Mouse (Mus musculus): ENCODE results near the gene Myef2.
"Not testable (repeated sequence)": the region's sequence is repeated elsewhere in the genome, so short reads cannot be mapped to it uniquely, and the experiment has no call there.

Myef2 gene

DNA sequence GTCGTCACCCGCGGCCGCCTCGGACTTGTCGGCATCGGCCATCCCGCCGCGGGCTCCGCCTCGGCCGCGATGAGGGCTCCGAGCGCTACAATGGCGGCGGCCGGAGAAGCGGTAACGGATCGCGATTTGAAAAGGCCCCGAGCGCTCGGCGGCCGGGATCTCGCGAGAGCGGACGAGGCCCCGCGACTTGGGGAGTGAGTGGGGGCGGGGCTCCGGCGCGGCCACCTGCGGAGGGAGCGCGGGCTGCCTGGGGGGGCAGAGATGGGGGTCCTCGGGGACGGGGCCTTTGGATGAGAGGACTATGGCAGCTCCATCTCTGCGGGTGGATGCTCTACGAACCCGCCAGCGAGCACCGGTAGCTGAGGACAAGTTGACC is at the start of gene Myef2:
Myef2 (minus strand) TSS at position 185 of the 376 bp plus-strand sequence.
- peak; percentile 79 for DNase-seq

DNA sequence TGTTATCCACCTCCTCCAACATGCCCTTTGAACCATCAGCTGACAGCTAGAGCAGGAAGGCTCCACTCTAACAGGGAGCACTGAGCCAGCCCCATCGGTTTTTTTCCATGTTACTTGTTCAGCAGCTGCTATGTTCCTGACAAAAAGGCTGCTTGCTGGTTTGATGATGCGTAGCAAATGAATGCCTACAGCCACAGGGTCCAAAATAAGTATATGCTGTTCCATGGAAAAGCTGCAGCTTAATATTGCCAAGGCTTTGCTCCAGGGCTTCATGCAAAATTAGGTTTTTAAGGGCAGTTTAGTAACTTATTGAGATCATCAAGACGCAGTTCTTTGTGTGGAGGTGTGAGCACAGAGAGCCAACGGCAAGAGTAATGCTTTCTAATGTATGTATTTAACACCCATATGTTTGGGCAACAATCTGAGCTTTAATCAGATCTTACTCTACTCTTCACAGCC is 38.6 kb upstream of the Myef2 start:
- DNase-seq, result no peak

DNA sequence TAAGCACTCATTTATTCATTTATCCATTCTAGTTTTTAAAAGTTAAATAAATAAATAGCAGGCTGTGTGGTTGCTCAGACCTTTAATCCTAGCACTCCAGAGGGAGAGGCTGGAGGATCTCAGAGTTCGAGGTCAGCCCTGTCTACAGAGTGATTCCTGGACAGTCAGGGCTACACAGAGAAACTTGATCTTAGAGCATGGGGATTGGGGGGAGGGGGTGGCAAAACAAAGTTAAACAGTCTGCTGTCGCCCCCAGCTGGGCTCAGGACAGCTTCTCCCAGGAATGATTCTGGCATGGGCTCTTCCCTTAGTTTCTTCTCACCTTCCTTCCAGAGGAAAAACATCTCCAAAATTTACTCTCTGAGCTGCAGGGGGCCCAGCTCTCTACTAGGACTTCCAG is 32.0 kb upstream of the Myef2 start:
- DNase-seq, result no peak

DNA sequence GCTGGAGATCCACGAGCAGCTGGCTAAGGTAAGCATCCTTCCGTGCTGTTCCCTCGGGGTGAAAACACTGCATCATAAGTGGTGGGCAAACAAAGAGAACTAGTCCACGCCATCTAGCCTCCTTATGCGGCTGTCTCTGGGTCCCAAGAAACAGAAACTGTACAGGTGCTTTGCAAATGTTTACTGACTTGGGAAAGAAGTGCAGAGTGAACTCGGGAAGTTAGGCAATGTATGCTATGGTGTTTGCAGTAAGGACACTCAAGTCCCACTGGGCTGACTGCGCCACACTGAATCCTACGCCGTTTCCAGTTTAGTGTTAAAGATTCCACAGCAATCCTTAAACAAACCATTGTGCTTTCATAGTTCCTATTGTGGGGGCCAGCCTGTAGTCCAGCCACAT is 30.8 kb upstream of the Myef2 start:
- DNase-seq, result no peak

DNA sequence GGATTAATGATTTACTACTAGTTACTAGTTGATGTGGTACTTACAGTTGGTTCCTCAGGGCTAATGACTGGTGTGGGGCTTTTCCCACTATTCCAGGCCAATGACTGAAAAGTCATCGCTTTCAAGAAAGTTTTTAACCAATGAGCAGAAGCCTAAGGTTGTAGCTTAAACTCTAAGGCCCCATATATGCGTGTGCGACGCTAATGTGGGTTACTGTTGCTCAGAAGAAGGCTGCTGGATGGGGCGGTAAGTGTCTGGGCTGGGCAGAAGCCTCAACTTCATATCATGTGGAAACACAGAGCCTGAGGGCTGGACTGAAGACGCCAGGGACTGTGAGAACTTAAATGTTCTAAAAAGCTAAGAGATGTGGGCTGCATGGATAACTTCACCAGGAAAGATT is 28.9 kb upstream of the Myef2 start, which contains the start of gene Slc12a1:
Slc12a1 (plus strand) TSS at position 118 of the 400 bp plus-strand sequence.
- DNase-seq, result no peak

DNA sequence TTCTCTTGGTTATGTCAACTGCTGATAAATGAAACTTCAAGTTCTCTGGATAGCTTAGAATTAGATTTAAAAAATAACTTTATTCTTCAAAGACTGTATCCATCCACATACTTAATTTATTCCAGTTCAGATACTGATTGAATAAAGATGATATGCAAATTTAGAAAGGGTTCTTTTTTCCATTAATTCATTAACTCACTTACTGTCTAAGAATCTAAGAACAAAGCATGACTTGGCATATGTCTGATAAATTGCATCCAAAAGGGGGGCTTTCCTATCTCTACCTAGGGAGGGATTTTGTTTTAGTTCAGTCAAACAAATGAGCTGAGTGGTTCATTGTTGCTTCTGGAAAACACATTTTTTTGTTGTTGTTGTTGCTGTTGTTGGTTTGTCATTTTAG is 18.9 kb upstream of the Myef2 start:
- no peak for DNase-seq

DNA sequence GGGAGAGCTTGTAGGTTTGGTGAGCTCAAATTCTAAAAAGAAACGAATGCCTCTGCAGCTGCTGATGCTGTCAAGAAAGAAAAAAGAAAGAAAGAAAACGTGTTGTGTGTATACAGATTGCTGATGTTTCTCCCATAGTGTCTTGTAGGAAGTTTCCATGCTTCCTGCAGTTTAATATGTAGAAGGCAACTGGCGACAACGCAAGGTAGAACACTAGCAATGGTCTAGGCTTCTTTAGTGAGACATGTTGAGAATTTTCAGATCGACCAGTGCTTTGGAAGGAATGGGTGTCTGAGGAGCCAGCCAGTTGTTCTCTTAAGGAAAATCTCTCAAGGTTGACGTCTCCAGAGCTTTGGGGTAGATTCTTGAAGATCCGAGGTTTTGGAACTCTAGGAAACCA is 13.4 kb upstream of the Myef2 start:
- no peak for DNase-seq

DNA sequence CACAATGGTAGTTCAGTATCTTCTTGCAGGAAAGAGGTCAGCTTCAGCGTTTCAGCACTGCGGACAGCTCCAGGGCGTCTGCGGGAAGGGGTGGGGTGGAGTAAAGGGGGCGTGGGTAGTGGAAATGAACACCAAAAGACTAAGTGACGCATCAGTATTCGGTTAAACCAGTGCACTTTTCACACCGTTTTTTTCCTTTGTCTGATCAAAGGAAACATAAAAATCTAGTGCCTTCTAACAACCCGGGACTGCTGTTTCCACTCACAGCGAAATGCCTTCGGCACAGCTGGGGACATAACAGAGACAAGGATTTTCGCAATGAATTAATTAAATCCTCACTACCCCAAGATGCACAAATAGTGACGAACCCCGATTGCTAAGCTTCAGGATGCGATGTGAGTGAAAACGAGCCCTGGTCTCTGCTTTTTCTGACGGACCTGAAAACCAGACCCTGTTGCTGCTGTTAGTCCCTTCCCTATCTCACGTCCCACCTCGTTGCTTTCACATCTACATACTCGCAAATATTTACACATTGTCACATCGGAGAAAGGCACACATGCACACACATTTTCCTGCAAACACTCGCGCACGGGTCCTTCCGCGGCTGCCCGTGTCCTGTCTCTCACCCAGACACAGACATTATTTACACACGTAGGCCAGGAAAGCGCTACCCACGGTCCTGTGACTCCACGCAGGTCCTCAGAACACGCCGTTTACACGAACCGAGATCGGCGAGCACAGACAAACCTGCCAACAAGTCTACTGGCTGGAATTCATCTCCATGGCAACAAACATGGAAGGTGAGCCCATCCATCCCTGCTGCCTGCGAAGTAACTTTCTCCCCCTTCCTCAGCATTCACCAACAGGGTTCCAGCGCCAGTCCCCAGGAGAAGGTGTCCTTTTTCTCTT is 12.7 kb upstream of the Myef2 start, which contains the start of gene Ctxn2:
Ctxn2 (plus strand) TSS at position 790 of the 909 bp plus-strand sequence.
- DNase-seq, result peak; percentile 46

DNA sequence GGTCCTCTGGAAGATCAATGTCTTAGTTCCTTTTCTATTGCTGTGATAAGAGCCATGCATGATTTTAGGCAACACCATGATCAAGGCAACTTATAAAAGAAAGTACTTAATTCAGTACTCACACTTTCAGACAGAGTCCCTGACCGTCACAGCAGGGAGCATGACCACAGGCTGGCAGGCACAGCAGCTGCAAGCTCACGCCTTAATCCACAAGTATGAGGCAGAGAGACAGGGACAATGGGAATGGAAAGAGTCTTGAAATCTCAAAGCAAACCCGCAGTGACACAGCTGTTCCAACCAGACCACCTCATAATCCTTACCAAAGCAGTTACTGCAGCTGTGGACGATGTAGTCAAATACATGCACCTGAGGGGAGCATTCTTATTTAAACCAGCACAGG is 10.7 kb upstream of the Myef2 start:
- DNase-seq, result no peak

DNA sequence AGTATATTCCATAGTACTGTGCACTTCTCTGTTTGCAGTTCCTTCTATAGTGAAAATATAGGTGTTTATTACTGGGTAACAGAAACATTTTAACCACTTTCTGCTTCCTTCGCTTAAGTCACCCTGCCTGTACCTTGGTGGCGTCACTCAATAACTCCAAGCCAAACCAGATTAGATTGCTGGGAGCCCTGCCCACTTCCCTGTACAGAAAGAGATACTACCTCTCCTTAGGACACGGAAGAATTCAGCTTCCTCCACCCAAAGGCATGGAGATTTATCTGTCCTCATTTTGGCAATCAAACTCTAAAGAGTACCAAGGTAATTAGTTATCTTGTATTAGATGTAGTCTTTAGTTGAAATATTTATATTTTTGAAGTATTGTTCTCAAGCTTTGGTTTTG is 3.3 kb upstream of the Myef2 start:
- DNase-seq, result no peak

DNA sequence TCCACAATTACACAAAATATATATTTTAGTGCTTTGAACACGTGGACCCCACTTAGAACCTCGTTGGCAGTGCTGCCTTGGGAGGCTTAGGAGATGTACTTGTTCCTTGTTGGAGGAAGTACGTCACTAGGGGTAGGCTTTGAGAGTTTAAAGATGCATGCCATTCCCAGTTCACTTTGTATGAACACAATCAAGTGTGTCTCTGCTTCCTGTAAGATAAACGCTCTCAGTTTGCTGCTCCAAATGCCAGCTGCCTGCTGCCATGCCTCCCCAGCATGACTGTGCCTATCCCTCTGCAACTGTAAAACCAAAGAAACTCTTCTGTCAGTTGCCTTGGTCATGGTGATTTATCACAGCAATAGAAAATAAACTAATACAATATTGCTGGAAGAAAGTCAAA is 2.4 kb upstream of the Myef2 start:
- no peak for DNase-seq

DNA sequence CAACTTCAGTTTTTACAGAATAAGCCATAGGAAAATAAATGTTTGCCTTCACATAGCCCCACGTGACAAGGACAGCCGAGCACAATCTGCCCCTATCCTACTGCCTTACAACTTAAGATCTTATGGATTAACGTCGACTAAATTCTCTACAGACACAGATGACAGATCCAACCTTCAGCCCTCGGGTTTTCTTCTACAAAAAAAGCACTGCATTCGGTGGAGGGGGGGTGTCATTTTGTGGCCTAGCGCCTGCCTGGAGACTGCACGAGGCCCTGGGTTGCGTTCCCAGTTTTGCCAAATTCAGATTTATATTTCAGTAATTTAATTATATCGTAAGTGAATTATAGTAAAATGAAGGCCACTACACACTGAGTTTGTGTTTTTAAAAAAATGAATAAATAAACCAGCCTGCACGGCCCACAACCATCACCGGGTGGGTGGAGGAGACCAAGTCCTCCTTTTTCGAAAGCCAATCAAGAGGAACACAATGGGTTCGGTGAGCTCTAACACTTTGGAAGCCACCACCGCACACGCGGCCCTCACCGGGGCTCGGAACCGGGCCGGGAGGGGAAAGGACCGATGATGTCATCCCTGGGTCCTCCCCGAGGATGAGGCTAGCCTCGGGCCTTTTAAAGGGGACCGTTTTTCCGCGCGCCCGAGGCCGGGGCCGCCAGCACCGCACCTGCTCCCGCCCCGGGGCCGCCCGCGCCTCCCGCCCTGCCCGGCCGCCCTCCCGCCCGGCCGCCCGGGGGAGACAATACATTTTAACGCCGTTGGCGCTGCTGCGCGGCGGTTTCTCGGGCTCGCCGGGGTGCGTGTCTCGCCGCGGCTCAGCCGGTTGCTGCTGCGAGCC is 611 bp downstream of the Myef2 start:
- peak; percentile 75 for DNase-seq

DNA sequence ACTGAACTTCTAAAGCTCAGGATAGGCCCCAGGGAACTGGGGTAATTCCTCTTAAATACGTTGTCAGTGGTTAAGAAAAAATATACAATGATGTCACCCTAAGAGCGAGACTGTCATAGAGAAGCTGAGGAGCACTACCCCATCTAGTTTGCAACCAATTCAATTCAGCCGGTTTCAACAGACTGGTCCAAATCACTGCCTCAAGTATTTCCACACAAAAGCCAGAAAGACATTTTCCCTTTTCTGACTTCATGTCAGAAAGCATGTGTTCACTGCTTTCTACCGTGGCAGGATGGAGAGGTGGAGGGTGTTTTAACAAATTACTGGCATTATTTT is 1.2 kb downstream of the Myef2 start:
- peak; percentile 34 for DNase-seq

DNA sequence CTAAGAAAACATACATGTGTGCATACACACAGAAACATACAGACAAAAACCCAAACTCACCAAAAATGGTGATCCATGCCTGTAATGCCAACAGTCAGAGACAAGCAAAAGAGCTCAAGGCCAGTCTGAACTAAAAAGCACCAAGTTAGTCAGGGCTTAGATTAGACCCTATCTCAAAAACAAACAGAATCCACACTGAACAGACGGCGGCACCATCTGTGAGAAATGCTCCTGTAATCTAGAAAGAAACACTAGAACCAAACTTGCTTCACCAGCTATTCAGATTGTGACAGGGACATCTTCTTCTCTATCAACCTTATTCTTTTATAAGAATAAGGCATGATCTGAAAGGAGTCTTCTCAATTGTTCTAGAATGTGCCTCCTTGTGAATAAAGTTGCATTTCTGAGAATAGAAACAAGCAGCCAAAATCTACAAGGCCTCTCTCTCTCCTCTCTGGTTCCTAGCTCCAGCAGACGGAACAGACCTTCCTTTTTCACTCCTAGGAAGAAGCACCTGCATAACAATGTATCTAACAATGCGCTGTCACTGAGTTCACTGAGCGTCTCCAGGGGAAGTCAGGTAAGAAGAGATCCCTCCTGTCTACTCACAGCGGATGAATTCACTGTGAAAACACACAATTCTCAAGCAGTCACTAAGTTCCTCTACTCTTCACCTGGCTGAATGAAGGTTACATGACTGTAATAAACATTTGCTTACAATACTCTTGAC is 3.9 kb downstream of the Myef2 start:
- DNase-seq, result no peak

DNA sequence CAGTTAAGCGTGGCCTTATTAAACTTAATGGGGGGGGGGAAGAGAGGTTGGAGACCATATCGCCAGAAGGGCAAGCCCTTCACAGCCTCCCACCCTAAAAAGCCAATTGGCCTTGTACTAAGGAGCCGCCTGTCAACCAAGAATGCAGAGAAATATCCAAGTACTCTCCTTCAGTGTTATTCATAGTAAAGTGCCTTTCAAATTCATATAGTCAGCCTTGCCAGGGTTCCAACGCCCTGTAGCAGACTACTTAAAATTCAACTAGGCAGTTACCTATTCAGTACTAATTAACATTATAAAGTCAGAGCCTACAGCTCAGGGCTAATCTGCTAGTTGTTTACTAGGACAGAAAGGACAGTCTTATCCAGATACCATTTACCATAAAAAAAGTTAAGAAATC is 16.9 kb downstream of the Myef2 start:
- not testable (repeated sequence) for DNase-seq

DNA sequence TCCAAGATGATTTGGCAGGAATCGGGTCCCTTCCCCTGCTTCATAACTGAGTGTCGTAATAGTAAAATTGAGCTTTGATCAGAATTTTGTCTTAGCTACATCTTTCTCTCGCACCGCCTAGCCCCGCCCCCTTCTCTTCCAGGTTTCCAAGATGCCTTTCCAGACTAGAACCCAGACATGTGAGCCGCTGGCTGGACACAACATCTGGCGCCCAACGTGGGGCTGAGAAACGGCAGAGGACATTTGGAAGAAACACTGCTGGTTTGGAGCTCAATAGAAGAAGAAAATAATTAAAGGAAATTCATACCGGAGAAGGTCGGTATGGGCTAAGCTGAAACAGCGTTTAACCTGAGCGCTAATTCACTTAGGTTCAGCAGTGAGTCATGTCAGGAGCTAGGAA is 19.0 kb downstream of the Myef2 start:
- not testable (repeated sequence) for DNase-seq

DNA sequence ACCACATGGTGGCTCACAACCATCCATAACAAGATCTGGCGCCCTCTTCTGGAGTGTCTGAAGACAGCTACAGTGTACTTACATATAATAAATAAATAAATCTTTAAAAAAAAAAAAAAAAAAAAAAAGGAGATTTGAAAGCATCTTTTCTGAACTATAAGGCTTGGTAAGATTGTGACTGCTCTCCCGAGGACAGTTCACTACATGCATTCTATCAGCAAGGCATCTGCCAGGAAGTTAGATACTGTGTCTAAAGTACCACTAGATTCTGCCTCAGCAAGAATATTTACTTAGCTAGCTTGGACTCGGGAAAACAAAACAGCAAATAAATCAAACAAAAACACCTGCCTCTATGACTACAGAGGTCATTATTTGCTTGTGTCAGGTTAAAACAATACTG is 31.3 kb downstream of the Myef2 start:
- DNase-seq, result not testable (repeated sequence)

DNA sequence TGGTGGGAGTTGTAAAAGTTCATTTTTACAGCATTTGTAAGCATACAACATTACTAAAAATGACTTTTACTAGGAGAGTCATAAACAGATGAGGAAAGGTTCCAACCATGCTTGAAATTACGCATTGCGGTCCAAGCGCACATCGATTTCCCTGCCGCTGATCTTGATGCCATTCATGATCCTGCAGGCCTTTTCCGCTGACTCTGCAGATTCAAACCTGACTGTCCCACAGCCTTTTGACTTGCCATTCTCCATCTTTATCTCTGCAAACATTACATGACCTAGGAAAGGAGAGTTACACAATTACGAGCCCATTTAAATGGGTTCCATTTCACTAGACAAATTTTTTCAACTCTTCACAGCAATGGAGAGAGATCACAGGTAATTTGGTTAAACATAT is 34.7 kb downstream of the Myef2 start:
- no peak for DNase-seq

DNA sequence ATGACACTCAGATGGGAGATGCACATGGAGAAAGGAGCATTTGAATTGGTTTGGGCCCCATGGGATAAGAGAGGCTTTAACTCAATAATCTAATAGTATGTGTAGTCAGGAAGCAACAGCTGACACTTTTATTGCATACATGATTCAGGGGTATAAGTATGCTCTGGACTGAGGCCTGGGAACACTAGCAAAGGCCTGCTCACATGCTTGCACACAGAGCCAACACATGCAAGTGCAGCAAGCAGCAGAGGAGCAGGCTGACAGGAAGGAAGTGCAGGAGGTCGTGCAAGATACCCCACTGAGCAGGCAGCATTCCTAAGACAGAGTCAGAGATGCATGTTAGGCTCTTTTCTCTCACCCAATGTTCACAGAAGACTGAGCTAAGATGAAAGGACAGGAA is 39.6 kb downstream of the Myef2 start:
- DNase-seq, result no peak

DNA sequence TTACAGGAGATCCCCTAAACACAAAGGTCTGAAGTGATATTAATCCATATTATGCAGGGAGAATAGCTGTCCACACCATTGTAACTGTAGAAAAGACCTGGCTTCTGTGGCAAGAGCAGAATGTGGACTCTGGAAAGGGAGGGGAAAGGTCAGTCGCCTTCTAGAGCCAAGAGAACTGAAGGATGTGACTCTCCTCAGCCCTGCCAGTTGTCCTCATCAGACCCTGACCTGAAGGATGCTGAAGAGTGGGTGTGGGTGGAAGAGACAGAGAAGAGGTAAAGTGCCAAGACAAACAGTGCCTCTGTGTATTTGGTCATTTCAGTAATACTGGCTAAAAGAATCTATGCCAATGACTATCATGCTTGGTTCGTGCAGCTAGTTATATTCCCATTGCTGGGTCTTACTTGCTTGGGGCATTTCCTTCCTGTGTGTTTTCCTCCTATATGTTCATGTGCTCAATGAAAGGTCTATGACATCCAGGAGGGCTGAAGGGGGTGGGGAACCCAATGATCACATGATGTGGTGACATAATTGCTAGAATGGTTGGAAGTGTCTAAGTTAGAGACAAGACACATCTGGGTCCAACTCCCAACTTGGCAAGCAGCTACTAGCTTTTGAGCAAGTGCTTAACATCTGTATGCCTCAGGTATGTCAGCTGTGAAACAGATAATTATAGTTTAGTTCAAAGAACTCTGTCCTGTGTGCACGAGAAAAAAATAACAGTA is 50.2 kb downstream of the Myef2 start:
- no peak for DNase-seq

DNA sequence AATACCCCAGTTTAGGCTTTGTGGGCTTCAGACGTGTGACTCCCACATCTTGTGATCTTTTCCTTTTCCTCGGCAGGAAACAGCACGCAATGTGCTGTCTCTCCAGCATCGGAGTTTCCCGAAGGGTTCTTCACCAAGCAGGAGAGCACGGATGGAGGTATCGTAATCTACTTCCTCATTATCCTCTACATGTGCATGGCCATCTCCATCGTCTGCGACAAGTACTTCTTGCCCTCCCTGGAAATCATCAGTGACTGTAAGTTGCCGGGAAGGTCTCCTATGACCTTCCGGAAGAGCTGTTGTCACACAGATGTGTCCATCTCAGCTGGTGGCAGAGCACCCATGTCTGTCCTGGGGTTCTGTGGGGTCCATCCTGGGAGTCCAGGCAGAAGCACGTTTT is 54.8 kb downstream of the Myef2 start:
- no peak for DNase-seq

DNA sequence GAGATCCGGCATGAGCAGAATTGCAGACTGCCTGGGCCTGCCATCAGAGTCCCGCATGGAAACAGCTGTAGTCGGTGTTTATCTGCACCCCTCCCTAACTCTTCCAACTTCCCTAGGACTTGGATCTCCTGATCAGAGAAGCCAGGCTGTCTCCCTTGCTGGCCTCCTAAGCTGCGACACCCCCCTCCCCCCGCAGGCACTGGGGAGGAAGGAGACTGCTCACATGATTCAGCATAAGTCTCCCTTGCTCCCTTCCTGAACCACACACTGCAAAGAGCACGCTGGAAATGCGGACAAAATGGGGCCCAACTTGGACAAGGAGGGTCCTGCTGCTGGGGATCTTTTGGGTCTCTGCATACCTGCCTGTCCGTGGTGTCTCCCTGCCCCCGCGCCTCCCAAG is 55.6 kb downstream of the Myef2 start, which contains the start of gene Slc24a5:
Slc24a5 (plus strand) TSS at position 231 of the 400 bp plus-strand sequence.
- DNase-seq, result no peak

Measured in cerebellum, adult 9-10 months (tissue).